In genomic region chr2:167112259-167112658, GRCm38 (mm10) we compare ENCODE assay signal across 10 mouse cellular contexts. TPM values are rescaled to one million over a fixed set of nuclear protein-coding genes. Genes with fewer than 3 reads are reported as not detected.
DNase-seq lines count a peak whose midpoint lies in the region; ATAC-seq lines count a peak whose summit lies in the region.
"Had no signal": no experiment of that assay in that cellular context is flagged by ENCODE, and none has a peak within 500 bp of the region (broad histone marks: within the 10 kb centered on the region; RNA-seq: fewer than 3 reads in every experiment).

No protein-coding gene starts in this region.

- WGBS in intestine, embryonic 15.5 days, result 57% methylated on average over 7 of the region's 7 CpGs
- 59% methylated on average over 7 of the region's 7 CpGs for WGBS in intestine, embryonic 16.5 days
- WGBS in embryonic facial prominence, embryonic 13.5 days, result 24% methylated on average over 7 of the region's 7 CpGs
- 58% methylated on average over 7 of the region's 7 CpGs for WGBS in limb, embryonic 10.5 days
- 61% methylated on average over 7 of the region's 7 CpGs for WGBS in neural tube, embryonic 14.5 days

- peak; percentile 40 for DNase-seq in limb, embryonic 10.5 days (ENCODE audit: low spot score)
- no peak for DNase-seq in urinary bladder, adult 18-20 months (ENCODE audit: low spot score in 2 of 2)
- DNase-seq in ovary, adult 18-20 months (ENCODE audit: low spot score), result no peak
- DNase-seq in urinary bladder, postnatal 4 days (ENCODE audit: low spot score in 2 of 2), result no peak

- no peaks in the 10 kb centered on the region for H3K4me1 ChIP-seq in intestine, embryonic 15.5 days (replicated peaks)
- H3K4me1 ChIP-seq in intestine, embryonic 16.5 days (ENCODE audit: control insufficient read depth, insufficient read depth, low read length), result no peaks in the 10 kb centered on the region
- H3K4me1 ChIP-seq in embryonic facial prominence, embryonic 13.5 days, result peaks cover 7% of the 10 kb centered on the region
- peaks cover 30% of the 10 kb centered on the region for H3K4me1 ChIP-seq in limb, embryonic 10.5 days
- no peaks in the 10 kb centered on the region for H3K4me1 ChIP-seq in neural tube, embryonic 14.5 days (ENCODE audit: control insufficient read depth, insufficient read depth, low read length)
- H3K4me1 ChIP-seq: liver, embryonic 15.5 days had no signal

- no peak overlapping the region for H3K4me2 ChIP-seq in intestine, embryonic 15.5 days (replicated peaks)
- H3K4me2 ChIP-seq in intestine, embryonic 16.5 days (ENCODE audit: low read depth, low read length), result no peak overlapping the region
- no peak overlapping the region for H3K4me2 ChIP-seq in embryonic facial prominence, embryonic 13.5 days
- no peak overlapping the region for H3K4me2 ChIP-seq in neural tube, embryonic 14.5 days (ENCODE audit: low read depth, low read length)
- H3K4me2 ChIP-seq: kidney, embryonic 15.5 days; liver, embryonic 15.5 days had no signal

- H3K27ac ChIP-seq in intestine, embryonic 15.5 days, result no peak overlapping the region
- H3K27ac ChIP-seq in intestine, embryonic 16.5 days (ENCODE audit: low read length), result no peak overlapping the region
- peak overlapping the region; percentile 48; the same call in 1 of the 2 replicates for H3K27ac ChIP-seq in embryonic facial prominence, embryonic 13.5 days
- H3K27ac ChIP-seq in limb, embryonic 10.5 days, result peak overlapping the region; percentile 64; the same call in 1 of the 2 replicates
- H3K27ac ChIP-seq in neural tube, embryonic 14.5 days (ENCODE audit: low read depth, low read length), result no peak overlapping the region
- H3K27ac ChIP-seq: kidney, embryonic 15.5 days; liver, embryonic 15.5 days had no signal

- 0 out of 2 replicates have a peak, but pooled peaks have one; percentile 8 for ATAC-seq in intestine, embryonic 15.5 days
- ATAC-seq in intestine, embryonic 16.5 days, result no peak
- ATAC-seq in embryonic facial prominence, embryonic 13.5 days (ENCODE audit: insufficient number of reproducible peaks, insufficient read depth, low FRiP score, low TSS enrichment, low read depth), result 0 out of 2 replicates have a peak, but pooled peaks have one; percentile 23
- 0 out of 2 replicates have a peak, but pooled peaks have one; percentile 51 for ATAC-seq in neural tube, embryonic 14.5 days (ENCODE audit: low read depth)

- H3K36me3 ChIP-seq in intestine, embryonic 15.5 days, result no peaks in the 10 kb centered on the region
- H3K36me3 ChIP-seq in intestine, embryonic 16.5 days (ENCODE audit: control insufficient read depth, insufficient read depth, low read length), result no peaks in the 10 kb centered on the region
- H3K36me3 ChIP-seq in embryonic facial prominence, embryonic 13.5 days, result no peaks in the 10 kb centered on the region
- no peaks in the 10 kb centered on the region for H3K36me3 ChIP-seq in limb, embryonic 10.5 days
- H3K36me3 ChIP-seq in neural tube, embryonic 14.5 days (ENCODE audit: control insufficient read depth, insufficient read depth, low read length), result no peaks in the 10 kb centered on the region
- H3K36me3 ChIP-seq: kidney, embryonic 15.5 days; liver, embryonic 15.5 days had no signal

- no peak overlapping the region for H3K9ac ChIP-seq in intestine, embryonic 15.5 days
- no peak overlapping the region for H3K9ac ChIP-seq in intestine, embryonic 16.5 days (ENCODE audit: low read depth, low read length)
- no peak overlapping the region for H3K9ac ChIP-seq in embryonic facial prominence, embryonic 13.5 days
- H3K9ac ChIP-seq in neural tube, embryonic 14.5 days (replicated peaks; ENCODE audit: low read depth, low read length), result no peak overlapping the region
- H3K9ac ChIP-seq: kidney, embryonic 15.5 days; liver, embryonic 15.5 days had no signal

- no peaks in the 10 kb centered on the region for H3K9me3 ChIP-seq in intestine, embryonic 15.5 days
- H3K9me3 ChIP-seq in intestine, embryonic 16.5 days (ENCODE audit: control insufficient read depth, low read length), result no peaks in the 10 kb centered on the region
- no peaks in the 10 kb centered on the region for H3K9me3 ChIP-seq in embryonic facial prominence, embryonic 13.5 days
- no peaks in the 10 kb centered on the region for H3K9me3 ChIP-seq in limb, embryonic 10.5 days (replicated peaks)
- H3K9me3 ChIP-seq in neural tube, embryonic 14.5 days (ENCODE audit: control insufficient read depth, low read length), result no peaks in the 10 kb centered on the region
- H3K9me3 ChIP-seq: kidney, embryonic 15.5 days; liver, embryonic 15.5 days had no signal

- no peak overlapping the region for H3K4me3 ChIP-seq in intestine, embryonic 15.5 days (replicated peaks)
- H3K4me3 ChIP-seq in intestine, embryonic 16.5 days (ENCODE audit: low read length), result no peak overlapping the region
- no peak overlapping the region for H3K4me3 ChIP-seq in embryonic facial prominence, embryonic 13.5 days
- H3K4me3 ChIP-seq in limb, embryonic 10.5 days, result no peak overlapping the region
- H3K4me3 ChIP-seq in neural tube, embryonic 14.5 days (ENCODE audit: low read depth, low read length), result no peak overlapping the region
- H3K4me3 ChIP-seq: kidney, embryonic 15.5 days; liver, embryonic 15.5 days had no signal

- no peaks in the 10 kb centered on the region for H3K27me3 ChIP-seq in intestine, embryonic 15.5 days (replicated peaks)
- H3K27me3 ChIP-seq in intestine, embryonic 16.5 days (replicated peaks; ENCODE audit: control insufficient read depth, insufficient read depth, low read length), result no peaks in the 10 kb centered on the region
- H3K27me3 ChIP-seq in embryonic facial prominence, embryonic 13.5 days, result no peaks in the 10 kb centered on the region; the same call in 1 of the 2 replicates
- H3K27me3 ChIP-seq in limb, embryonic 10.5 days (ENCODE audit: low read depth, poor library complexity, severe bottlenecking), result 0 out of 2 replicates have a peak, but pooled peaks cover 7% of the 10 kb centered on the region
- H3K27me3 ChIP-seq in neural tube, embryonic 14.5 days (ENCODE audit: control insufficient read depth, insufficient read depth, low read length), result no peaks in the 10 kb centered on the region
- H3K27me3 ChIP-seq: kidney, embryonic 15.5 days; liver, embryonic 15.5 days had no signal

RNA-seq across cellular contexts. Expression of gene Znfx1, which starts 49.4 kb away (rescaled TPM):
- 7.7 and 7.8 TPM in 2 replicates for polyA plus RNA-seq in intestine, embryonic 15.5 days (2015; fragmentation: Nextera tagmentation; extraction: Ambion mirVana)
- polyA plus RNA-seq in intestine, embryonic 16.5 days (2015; fragmentation: Nextera tagmentation; extraction: Ambion mirVana), result 6.5 and 9.8 TPM in 2 replicates
- polyA plus RNA-seq in embryonic facial prominence, embryonic 13.5 days (2015; fragmentation: Nextera tagmentation; extraction: Ambion mirVana), result 5.5 and 7.7 TPM in 2 replicates
- polyA plus RNA-seq in limb, embryonic 10.5 days (2016; fragmentation: Nextera tagmentation; extraction: Ambion mirVana), result 5.0 and 5.1 TPM in 2 replicates
- polyA plus RNA-seq in neural tube, embryonic 14.5 days (2014; fragmentation: Nextera tagmentation; extraction: Ambion mirVana), result 8.3 and 11.1 TPM in 2 replicates

Comparison
In these comparisons a context has a peak if more than half of its experiments do, and no peak if none do; other contexts are left out.
1. H3K27ac ChIP-seq: peak in embryonic facial prominence, embryonic 13.5 days (single experiment) and limb, embryonic 10.5 days (single experiment); none in intestine, embryonic 15.5 days (single experiment), intestine, embryonic 16.5 days (single experiment) and neural tube, embryonic 14.5 days (single experiment).